Mouse (Mus musculus): ENCODE data around the gene Tmem53.

Gene Tmem53

DNA sequence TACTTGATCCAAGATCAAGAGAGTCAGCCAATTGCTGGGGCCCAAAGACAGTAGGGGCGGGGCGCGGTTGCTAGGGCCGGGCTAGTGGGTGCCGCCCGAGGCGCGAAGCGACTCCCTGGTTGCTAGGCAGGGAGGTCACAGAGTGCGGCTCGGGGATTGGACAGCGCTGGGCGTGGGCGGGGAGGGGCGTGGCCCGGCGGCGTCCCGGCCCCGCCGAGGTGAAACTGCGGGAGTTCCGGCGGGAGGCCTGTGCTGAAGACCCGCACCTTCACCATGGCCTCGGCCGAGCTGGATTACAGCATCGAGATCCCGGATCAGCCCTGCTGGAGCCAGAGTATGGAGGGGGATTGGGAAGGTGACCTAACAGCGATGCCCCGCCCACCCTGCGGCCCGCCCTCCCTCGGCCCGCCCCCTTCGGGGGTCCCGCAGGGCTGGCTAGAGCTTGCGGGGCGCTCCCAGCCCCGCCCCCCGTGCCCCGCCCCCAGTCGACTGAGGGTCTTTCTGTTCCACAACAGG lies at the start of gene Tmem53, which contains the start of gene Armh1:
Gene Tmem53, plus strand, starts transcription at position 151 of the 516 bp plus-strand sequence.
Gene Armh1, minus strand, starts transcription at position 325 of the 516 bp plus-strand sequence.
- DNase-seq (ENCODE audit: low spot score in 2 of 2): peak; percentile 66 to 72

GRCm38 (mm10) chr4:117202046-117202991 lies 49.4 kb upstream of the Tmem53 start:
- DNase-seq (ENCODE audit: low spot score in 2 of 2): no peak

DNA sequence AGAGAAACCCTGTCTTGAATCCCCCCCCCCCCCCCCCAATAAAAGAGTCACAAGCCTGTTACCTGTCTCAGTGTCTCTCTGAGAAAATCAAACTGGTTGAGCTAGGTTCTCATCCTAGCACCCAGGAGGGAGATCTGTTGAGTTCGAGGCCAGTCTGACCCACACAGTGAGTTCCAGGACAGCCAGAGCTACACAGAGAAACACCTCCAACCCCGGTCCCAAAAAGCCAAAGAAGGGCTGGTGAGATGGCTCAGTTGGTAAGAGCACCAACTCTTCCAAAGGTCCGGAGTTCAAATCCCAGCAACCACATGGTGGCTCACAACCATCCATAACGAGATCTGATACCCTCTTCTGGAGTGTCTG lies 48.8 kb upstream of the Tmem53 start:
- no peak for DNase-seq (ENCODE audit: low spot score in 2 of 2)

GRCm38 (mm10) chr4:117209592-117209991 lies 42.2 kb upstream of the Tmem53 start:
- no peak for DNase-seq (ENCODE audit: low spot score in 2 of 2)

- peak in 1 of 2 experiments; percentile 41 for DNase-seq (ENCODE audit: low spot score in 2 of 2)
These were observed 41.3 kb upstream of the Tmem53 start for GRCm38 (mm10) chr4:117210147-117211074.

DNA sequence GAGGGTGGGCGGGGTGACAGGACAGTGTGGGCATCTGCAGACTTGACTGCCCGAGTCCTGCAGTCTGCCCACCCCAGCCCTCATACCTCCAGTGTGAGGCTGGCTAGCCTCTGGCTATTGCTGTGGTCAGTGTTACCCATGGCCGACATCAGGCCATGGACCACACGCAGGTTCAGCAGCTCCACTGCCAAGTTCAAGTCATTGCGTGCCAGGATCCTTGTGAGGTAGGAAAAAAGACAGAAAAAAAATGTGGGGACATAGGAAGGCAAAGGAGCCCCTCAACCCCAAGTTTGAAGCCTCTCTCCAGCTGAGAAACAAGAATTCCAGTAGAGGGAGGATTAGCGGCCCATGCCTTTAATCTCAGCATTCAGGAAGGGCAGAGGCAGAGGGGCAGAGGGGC lies 37.5 kb upstream of the Tmem53 start:
- DNase-seq (ENCODE audit: low spot score in 2 of 2): no peak

DNA sequence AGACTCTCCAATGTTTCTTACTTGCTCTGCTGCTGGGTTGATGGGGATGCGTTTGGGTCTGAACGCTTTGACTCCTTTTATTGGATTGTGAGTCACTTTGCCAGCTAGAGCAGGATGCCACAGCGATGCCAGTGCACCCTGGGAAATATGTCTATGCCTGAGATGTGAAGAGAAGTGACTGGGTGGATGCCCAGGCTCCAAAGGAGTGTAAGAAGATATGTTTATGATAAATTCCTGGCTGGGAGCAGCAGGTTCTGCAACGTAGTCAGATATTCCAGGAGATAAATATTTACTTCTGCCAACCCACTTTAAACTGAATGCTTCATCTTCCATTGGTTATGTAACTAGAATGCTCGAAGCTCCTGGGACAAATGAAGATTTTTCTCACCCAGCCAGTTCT lies 34.7 kb upstream of the Tmem53 start:
- no peak for DNase-seq (ENCODE audit: low spot score in 2 of 2)

- DNase-seq (ENCODE audit: low spot score in 2 of 2): no peak
These were observed 33.1 kb upstream of the Tmem53 start for GRCm38 (mm10) chr4:117218517-117219219.

DNA sequence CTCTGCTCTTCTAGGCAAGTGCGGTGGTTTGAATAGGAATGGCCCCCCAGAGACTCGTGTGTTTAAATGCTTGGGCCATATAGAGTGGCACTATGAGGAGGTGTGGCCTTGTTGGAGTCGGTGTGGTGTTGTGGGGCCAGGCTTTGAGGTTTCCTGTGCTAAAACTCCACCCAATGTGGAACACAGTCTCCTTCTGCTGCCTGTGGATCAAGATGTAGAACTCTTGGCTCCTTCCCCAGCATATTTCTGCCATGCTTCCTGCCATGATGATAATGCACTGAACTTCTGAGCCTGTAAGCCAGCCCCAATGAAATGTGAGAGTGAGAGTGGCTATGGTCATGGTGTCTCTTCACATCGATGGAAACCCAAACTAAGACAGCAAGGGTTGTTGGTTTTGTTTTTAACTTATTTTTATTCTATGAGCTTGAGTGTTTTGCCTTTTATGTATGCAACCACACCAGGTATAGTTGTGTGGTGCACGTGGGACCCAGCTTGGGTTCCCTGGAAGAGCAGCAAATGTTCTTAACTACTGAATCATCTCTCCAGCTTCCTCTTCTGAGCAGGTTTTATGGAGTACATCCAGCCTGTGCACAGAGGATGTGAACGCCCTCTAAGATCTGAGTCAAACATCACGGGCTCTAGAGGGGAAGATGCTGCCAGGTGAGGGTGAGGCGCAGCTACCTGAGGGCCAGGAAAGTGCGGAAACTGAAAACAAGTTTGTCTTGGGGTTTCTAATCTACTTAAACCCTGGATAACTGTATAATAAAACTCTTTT lies 30.8 kb upstream of the Tmem53 start:
- DNase-seq (ENCODE audit: low spot score in 2 of 2): no peak

DNA sequence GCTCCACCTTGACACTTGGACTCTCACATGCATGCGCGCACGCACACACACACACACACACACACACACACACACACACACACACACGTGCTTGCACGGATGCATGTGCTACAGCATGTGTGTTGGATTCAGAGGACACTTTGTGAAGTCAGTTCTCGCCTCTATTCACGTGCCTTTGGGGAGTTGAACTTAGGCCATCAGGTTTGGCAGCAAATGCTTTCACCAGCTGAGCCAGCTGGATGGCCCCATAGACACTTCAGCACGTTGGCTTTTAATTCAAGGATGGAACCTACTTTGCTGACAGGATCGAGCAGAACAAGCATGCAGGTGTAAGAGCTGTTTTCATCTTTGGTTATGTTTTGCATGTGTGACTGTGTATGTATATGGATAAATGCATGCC lies 29.9 kb upstream of the Tmem53 start:
- no peak for DNase-seq (ENCODE audit: low spot score in 2 of 2)

GRCm38 (mm10) chr4:117223001-117223400 lies 28.8 kb upstream of the Tmem53 start:
- DNase-seq (ENCODE audit: low spot score in 2 of 2): no peak

- DNase-seq (ENCODE audit: low spot score in 2 of 2): no peak
These were observed 27.6 kb upstream of the Tmem53 start for GRCm38 (mm10) chr4:117224122-117224521.

GRCm38 (mm10) chr4:117225250-117225649 lies 26.5 kb upstream of the Tmem53 start:
- no peak for DNase-seq (ENCODE audit: low spot score in 2 of 2)

DNA sequence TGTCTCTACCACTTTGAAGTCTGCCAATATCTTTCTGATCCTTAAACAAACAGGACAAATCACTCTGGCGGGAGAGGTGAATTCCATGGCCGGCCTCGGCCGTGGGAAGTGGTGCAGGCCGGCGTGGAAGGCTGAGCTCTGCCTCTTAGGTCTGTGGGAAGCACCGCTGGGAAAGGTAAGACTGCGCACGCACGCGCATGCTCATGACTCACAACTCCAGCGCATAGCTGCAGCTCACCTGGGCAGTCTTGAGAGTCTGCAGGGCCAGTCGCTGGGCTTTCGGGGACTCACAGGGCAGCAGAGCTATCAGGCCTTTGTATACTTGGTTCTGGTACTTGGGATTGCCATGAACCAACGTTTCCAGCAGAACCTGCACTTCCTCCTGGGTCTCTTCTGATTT lies 22.2 kb upstream of the Tmem53 start:
- DNase-seq (ENCODE audit: low spot score in 2 of 2): no peak

DNA sequence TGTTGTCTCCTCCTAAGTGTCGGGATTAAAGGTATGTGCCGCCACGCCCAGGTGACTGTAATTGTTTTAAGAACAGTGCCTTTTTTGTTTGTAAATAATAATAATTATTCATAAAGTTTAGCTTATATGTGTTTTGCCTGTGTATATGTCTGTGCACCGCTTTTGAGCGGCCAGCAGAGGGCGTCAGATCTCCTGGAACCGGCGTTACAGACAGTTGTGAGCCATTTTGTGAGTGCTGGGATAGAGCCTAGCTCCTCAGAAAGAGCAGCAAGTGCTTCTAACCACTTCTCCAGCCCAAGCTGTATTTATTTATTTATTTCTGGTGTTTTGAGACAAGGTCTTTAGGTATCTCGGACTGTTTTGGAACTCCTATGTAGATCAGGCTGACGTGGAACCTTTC lies 21.4 kb upstream of the Tmem53 start:
- no peak for DNase-seq (ENCODE audit: low spot score in 2 of 2)

- no peak for DNase-seq (ENCODE audit: low spot score in 2 of 2)
These were observed 20.5 kb upstream of the Tmem53 start for GRCm38 (mm10) chr4:117231208-117231607.

DNA sequence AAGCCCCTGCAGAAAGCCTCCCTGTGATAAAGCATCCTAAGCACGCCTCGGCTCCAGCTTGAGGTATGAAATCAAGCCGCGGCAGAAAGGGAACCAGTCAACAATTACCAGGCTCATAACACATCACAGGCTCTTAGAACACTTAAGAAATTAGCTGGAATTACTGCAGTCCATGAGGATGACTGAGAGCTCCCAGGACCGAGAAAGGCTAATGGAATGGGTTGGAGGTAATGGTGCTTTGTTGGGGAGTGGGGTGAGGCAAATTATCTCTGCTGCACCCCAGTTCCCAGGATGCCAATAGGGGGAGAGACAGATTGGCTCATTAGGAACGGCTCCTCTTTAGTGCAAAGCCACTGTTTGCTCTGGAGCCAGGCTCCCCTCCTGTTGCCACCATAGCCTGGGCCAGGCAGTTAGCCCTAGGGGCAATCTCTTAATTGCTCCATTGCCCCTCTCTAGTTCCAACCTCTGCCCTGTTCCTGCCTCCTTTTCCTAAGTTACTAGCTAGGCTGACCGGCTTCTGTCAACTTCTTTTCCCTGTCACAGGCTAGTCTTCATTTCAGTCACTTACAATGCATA lies 17.5 kb upstream of the Tmem53 start:
- DNase-seq (ENCODE audit: low spot score in 2 of 2): no peak

DNA sequence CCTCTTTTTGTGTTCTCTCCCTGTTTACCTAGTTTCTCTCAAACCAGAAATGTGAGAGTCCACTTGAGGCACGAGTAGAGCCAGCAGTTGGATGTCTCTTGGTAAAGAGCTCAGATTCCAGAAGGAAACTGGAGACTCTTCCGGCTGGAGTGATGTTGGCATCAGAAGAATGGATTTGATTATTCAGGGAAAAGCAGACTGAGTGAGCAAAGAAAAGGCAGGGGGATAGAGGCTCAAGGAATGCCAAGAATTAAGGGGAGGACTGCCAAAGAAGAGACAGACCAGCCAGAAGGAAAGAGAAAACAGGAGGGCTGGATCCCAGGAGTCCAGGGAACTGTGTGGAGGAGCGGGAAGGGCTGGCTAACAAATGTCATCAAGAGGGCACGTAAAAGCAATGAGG lies 15.9 kb upstream of the Tmem53 start:
- DNase-seq (ENCODE audit: low spot score in 2 of 2): no peak

- DNase-seq (ENCODE audit: low spot score in 2 of 2): no peak
These were observed 12.6 kb upstream of the Tmem53 start for GRCm38 (mm10) chr4:117239153-117239552.

DNA sequence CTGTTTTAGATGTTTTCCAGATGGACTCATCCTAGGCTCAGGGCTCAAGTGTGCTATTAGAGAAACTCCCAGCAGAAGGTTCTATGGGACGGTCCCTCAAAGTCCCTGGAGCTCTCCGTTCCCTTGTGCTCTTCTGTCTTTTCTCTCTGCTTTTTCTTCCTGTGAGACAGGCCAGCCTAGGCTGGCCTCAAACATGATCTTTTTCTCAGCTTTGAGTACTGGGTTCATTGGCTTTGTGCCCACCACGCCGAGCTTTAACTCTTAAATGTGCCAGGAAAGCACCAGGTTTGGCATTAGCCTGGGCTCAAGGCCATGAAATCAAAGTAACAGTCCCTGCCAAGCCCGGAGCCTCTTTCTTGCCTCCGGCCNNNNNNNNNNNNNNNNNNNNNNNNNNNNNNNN lies 10.9 kb upstream of the Tmem53 start:
- DNase-seq (ENCODE audit: low spot score in 2 of 2): no peak

All from frontal cortex, postnatal 14 days (tissue).